Mouse (Mus musculus): ENCODE data around the gene Ctnnd1.

Gene Ctnnd1

DNA sequence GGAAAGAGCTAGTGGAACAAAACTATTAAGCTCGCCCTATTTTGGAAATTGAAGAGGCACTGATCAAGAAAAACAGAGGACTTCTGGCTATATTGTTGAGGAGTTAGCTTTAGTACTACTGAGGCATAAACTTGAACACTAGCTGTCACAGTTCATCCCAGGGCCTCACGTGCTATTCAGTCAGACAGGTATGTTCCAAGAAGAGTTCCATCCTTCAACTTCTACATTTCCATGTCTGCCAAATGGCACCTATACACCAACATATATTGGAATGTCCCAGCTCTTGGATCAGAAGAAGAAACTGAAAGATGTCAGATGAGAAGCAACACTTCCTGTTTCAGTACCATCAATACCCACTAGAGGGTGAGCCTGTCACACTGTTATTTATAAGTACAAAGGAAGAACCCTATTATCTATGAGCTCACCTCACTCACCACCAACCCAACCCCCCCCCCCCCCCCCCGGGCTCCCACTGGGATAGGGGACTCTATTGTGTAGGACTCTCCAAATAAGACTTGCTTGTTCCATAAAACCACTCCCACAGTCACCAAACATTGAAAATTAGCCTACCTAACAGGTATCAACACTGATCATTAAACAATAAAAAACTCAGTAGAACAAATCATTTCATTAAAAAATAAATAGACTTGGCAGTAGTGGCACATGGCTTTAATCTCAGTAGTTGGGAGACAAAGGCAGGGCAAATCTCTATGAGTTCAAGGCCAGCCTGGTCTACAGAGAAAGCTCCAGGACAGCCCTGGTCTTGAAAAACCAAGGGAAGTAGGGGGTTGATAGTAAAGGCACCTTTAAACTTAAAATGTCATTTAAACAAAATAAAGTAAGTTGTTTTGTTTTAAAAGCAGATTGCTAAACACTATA is 32.7 kb downstream of the Ctnnd1 start:
- no peak for DNase-seq (ENCODE audit: extremely low read depth, insufficient read length, low spot score)

DNA sequence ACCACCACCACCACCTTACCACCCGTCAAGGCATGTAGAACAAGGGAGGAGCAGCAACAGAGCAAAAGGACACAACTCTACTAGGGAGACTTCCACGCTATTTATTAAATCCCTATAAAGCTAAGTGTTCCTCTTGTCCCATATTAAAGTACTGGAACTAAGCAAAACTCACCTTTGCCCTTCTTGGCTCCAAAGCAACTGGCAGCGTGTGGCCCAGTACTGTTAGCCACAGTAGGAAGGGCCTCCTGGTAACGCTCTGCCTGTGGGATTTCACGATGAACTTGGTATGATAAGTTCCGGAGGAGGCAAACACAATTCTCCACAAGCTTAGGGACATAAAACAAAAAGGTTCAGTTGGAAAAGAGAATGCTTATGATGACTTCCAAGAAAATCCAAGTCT is 37.8 kb downstream of the Ctnnd1 start:
- no peak for DNase-seq (ENCODE audit: extremely low read depth, insufficient read length, low spot score)

DNA sequence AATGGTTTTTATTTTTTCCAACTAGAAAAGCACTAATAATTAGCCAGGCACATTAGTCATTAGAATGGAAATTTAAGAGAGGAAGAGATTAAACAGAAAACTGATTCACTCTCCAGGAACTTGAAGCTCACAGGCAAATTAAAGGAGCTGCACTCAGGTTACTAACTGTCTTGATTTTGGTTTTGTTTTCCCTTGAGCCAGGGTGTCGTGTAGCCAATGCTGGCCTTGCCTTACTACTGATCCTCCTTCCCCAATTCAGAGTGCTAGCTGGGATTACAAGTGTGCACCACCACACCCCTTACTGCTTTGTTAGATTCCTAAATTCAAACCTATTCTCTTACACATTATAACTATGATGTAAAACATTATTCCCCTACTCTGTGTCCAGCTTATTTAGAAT is 42.7 kb downstream of the Ctnnd1 start:
- DNase-seq (ENCODE audit: extremely low read depth, insufficient read length, low spot score): no peak

DNA sequence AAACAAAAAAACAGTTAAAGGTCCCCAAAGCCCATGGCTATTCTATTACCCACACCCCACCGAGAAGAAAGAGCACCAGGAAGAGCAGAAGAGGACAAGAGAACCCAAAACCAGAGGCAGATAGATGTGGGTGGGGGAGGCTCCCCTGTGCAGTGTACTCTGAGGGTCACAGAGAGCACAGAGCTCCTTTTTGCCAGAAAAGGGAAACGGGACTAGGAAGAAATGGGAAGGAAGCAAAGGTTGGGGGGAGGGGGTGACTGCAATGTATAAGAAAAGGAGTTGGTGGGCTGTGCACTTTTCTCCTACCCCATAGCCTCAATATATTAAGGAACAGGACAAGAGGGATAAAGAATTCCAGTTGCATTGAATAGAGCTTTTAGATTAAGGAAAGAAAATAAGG is 49.6 kb downstream of the Ctnnd1 start:
- no peak for DNase-seq (ENCODE audit: extremely low read depth, insufficient read length, low spot score)

DNA sequence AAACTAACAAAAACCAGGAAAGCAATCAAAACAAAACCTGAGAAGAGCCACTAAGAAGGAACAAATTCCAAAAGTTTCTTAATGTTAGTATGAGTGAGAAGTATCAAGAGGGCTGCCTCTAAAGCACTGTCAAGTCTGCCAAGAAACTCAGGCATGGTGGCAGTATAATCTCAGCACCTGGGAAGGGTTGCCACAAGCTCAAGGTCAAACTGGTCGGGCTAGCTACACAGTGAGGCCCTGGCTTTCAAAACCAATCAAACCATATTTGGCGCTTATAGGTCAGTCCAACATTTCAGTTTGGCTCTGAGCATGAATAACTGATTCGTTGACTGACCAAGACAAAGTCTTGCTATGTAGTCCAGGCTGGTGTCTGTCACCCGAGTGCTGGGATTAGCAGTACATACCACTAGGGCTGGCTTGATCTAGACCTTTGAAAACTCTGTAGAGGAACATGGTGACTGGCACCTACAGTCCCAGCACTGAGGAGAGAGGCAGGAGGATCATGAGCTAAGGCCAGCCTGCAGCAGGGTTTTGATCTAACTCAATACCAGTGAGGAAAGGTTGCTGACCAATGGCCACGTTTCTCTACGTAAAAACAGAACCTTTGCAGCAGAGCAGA is 51.2 kb downstream of the Ctnnd1 start:
- no peak for DNase-seq (ENCODE audit: extremely low read depth, insufficient read length, low spot score)

DNA sequence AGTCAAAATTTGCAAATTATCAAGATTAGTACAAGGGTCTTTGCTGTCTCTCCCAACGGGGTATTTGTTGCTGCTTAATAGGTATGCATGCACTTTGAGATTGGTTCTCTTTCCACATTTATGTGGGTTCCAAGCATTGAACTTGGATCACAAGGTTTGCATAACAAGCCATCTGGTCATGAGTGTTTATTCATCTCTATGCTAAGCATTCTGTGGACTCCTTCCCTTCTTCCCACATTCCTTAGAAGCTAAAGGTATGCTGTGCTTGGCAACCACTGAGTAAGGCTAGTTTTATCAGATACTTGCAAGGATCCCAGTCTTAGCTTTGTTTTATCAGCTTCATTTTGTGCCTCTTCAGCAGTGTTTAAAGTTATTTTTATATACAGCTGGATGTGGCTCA is 53.4 kb downstream of the Ctnnd1 start:
- DNase-seq (ENCODE audit: extremely low read depth, insufficient read length, low spot score): no peak

DNA sequence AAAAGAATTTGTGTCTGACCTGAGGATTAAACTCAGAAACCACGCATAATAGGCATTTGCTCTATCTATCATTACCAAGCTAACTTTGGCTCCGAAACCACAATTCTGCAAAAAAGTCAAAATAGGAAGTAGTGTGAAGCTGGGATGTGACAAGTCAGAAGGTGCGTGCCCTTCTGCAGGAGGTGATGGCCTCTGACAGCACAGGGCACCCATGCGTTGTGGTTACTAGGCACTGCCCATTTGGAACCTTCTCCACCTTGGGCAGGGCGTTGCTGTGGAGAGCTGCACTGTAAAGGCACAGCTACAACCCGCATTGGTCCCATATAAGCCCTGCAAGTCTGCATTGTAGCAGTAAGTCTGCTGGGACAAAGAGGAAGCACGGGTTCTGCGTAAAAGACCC is 57.8 kb downstream of the Ctnnd1 start:
- no peak for DNase-seq (ENCODE audit: extremely low read depth, insufficient read length, low spot score)

DNA sequence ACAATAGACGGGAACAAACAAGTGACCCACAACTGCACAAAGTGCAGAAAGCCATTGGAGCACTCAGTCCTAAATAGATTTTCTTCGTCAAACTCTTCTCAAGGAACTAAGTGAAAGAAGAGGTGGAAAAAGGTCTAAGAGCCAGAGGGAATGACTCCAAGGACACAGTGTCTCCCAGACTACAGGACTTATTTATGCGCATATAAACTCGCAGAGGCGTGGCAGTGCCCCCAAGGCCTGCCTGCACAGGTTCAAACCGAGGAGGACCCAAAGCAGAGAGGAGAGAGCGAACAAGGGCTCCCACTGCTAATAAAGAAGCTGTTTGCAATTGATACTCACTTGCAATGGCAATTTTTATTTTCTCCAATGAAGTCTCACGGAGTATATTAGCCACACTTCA is 64.9 kb downstream of the Ctnnd1 start:
- DNase-seq (ENCODE audit: extremely low read depth, insufficient read length, low spot score): no peak

DNA sequence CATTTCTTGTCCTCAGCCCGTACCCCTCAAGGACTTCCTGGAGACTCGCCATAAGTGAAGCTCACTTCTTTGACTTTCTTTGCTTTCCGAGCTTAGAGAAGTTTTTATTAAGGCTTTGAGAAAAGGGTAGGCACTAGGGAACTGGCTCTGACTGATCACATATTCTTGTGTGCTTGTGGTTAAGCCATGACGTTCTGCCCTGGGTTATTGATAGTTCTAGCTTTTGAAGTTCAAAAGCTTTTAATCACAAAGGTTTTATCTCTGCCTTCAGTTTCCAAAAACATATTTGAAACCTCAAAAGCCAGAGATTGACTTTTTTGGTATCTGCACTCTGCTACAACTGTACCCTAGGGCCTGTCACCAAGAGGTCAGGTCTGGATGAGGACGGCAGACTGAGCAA is 68.3 kb downstream of the Ctnnd1 start:
- no peak for DNase-seq (ENCODE audit: extremely low read depth, insufficient read length, low spot score)

DNA sequence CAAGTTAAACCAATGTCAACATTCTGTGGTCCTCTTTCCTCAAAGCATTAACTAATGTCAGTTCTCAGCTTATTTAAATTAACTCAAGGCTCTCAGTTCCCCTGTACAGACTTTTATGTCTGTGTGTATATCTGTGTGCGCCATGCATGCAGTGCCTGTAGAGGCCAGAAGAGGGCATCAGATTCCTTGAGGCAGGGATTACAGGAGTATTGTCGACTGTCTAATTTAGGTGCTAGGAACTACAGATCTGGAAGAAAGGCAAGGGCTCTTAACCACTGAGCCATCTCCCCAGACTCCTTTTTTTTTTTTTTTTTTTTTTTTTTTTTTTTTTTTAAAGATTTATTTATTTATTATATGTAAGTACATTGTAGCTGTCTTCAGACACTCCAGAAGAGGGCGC is 69.4 kb downstream of the Ctnnd1 start:
- no peak for DNase-seq (ENCODE audit: extremely low read depth, insufficient read length, low spot score)

DNA sequence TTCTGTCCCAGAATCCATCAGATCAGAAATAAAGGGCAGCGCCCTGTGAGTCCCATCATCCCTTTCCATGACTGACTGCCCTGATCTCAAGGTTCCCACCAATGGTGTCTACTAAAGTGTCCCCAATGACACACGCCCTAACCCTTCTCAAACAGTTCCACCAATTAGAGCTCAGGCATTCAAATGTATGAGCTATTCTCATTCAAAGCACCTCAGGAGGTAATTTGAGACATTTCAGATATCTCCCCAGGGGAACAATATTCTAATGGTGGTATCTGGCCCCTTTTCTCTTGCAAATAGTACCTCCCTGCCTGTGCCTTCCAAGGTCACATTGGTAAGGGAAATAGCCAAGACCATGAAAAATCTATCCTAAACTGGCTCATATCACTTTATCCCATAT is 71.3 kb downstream of the Ctnnd1 start:
- DNase-seq (ENCODE audit: extremely low read depth, insufficient read length, low spot score): no peak

DNA sequence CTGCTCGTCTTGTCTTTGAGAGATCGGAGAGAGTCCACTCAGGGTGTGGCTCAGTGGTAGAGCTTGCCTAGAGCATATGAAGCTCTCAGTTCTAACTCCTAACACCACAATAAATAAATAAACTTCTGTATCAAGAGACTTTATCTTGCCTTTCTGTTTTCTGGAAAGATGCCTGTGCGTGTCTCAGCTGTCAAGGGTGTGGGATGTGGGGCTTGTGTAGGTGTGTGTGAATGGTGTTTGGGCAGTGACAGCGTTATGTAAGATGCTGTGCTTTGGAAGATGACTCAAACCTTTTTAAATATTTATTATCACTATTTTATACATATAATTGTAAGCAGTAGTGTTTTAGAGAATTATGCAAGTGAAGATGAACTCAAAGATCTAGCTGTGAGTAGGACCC is 76.4 kb downstream of the Ctnnd1 start:
- no peak for DNase-seq (ENCODE audit: extremely low read depth, insufficient read length, low spot score)

DNA sequence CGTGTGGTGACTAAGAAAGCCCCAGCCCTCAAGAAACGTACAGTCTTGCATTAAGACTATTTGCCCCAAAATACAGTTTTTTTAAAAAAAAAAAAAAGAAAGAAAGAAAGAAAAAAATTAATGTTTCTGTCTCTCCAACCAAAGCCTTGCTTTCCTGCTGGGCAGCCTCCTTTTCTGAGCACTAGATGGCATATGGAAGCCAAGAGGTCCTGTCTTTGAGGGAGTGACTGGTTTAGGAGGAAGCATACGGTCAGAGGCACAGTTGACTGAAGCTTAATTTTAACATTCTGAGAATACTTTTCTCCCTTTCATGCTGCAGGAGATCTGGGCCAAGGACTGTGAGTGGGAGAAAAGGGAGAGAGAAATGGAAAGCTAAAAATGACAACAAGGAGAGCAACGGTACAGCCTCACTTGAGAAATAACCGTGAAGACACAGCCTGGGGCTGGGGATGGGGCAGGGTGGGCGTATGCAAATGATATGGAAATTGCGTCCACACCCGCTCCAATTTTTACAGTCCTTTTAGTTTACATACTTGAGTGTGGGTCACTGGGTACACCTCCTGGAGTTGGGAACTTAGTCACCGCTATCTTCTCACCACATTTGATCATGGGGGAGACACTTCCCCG is 93.6 kb downstream of the Ctnnd1 start:
- no peak for DNase-seq (ENCODE audit: extremely low read depth, insufficient read length, low spot score)

DNA sequence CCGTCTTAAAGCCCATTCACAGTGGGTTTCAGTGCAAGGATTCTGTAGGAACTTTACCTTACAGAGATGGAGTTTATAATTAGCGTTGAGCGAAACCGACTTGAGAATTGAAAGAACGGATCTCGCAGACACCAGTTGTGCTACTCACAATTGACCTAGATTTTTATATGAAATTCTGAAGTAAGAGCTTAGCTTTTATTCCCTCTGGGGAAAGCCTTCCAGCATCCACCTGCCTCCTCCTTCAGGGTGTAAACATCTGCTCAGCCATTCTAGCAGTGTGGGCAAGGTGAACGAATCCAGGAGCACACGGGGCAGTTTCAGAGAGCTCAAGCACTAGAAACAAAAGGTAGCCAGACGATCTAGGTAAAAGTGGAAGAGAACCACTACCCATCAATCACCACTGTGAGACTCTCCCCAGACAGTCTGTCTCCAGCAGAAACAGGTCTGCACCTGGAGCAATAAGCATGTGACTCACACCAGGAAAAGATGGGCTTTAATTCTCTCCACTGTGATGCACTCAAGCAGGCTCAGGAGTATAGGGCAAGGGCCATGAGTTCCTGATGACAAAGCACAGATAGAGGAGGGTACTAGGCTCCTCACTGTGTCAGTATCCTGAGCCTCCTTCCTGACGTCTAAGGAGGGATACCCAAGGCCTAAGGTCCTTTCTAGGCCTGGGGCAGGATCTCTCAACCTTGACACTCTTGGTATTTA is 99.0 kb downstream of the Ctnnd1 start:
- no peak for DNase-seq (ENCODE audit: extremely low read depth, insufficient read length, low spot score)

All from 3134 (cell line).